Mouse (Mus musculus): ENCODE results near the gene Strbp. TPM values are rescaled to one million over a fixed set of nuclear protein-coding genes. Genes with fewer than 3 reads are reported as not detected.

The Strbp gene
- polyA plus RNA-seq, 1 experiment = 133 TPM

DNA sequence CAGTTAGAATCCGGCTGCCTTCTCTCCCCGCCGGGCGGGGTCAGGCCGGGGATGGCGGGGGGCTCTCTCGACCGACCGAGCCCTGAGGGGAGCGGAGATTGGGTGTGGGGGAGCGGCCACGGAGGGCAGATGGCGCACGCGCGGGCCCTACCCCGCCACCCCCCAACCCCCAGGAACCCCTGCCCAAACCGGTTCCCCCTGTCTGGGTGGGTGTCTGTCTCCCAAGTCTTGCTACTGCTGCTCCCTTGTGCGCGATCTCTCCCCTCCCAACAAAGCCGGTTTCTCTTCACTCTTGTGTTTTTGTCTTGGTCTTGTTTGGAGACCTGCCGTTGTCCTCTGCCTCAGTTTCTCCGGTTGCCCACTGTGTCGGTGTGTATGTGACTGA lies 251.3 kb downstream of the Strbp start:
- Histone ChIP-seq H3K27ac (ENCODE audit: insufficient read depth, low read length) (peak overlapping the region; percentile 41), H3K4me3 (ENCODE audit: low read depth, low read length) (peak overlapping the region; percentile 93), H3K27me3 (ENCODE audit: control insufficient read depth, insufficient read depth, low read length, poor library complexity, severe bottlenecking) (no peaks in the 10 kb centered on the region), H3K9me3 (replicated peaks; ENCODE audit: control insufficient read depth, insufficient read depth, low read length, poor library complexity, severe bottlenecking) (no peaks in the 10 kb centered on the region), H3K36me3 (ENCODE audit: control insufficient read depth, insufficient read depth, low read length, poor library complexity, severe bottlenecking) (0 out of 2 replicates have a peak, but pooled peaks cover 1% of the 10 kb centered on the region), H3K9ac (ENCODE audit: low read depth, poor library complexity, severe bottlenecking) (peak overlapping the region; percentile 90), H3K4me1 (ENCODE audit: control insufficient read depth, insufficient read depth, low read length) (no peaks in the 10 kb centered on the region)
- no peak for TF ChIP-seq EP300 (IDR thresholded peaks at IDR 0.05; ENCODE audit: insufficient read depth, low read depth, low read length)
- no peak for TF ChIP-seq CTCF (IDR thresholded peaks at IDR 0.05; ENCODE audit: low read depth, low read length)
- TF ChIP-seq POLR2A (IDR thresholded peaks at IDR 0.05; ENCODE audit: insufficient read depth, low read length) = no peak

DNA sequence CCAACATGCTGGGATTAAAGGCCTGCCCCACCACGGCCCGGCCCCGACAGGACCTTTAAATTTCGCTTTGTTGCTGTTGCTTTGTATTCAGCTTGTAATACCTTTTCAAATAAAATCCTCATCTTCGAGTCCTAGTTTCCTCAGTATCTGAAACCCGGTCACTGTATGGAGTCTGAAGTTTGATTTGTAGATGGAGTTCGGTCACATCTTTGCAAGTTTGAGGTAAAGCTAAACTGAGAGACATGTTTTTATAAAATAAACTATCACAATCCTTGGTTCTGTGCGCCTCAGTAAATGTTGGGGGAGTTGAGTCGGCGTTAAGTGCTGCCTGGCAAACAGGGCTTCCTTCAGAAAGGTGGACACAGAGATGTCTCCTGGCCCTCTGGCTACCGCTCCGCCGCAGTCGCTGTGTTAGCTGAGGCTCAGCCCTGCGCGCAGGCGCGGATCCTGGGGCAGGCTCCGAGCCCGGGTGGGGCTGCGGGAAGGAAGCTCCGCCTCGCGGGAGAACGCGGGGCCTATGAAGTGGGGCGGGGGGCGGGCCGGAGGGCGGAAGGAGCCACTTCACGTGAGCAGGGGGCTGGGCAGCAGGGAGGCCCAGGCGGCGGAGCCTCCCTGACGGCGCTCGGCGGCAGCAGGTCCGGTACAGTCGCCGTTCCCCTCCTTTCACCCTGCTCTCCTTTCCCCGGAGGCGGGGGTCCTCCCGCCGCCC lies 251.8 kb downstream of the Strbp start:
- Histone ChIP-seq H3K9me3 (replicated peaks; ENCODE audit: control insufficient read depth, insufficient read depth, low read length, poor library complexity, severe bottlenecking) (no peaks in the 10 kb centered on the region), H3K36me3 (ENCODE audit: control insufficient read depth, insufficient read depth, low read length, poor library complexity, severe bottlenecking) (0 out of 2 replicates have a peak, but pooled peaks cover 3% of the 10 kb centered on the region), H3K4me1 (ENCODE audit: control insufficient read depth, insufficient read depth, low read length) (no peaks in the 10 kb centered on the region), H3K27ac (ENCODE audit: insufficient read depth, low read length) (peak overlapping the region; percentile 51), H3K9ac (ENCODE audit: low read depth, poor library complexity, severe bottlenecking) (peak overlapping the region; percentile 90), H3K4me3 (ENCODE audit: low read depth, low read length) (peak overlapping the region; percentile 93), H3K27me3 (ENCODE audit: control insufficient read depth, insufficient read depth, low read length, poor library complexity, severe bottlenecking) (no peaks in the 10 kb centered on the region)
- no peak for TF ChIP-seq CTCF (IDR thresholded peaks at IDR 0.05; ENCODE audit: low read depth, low read length)
- TF ChIP-seq POLR2A (IDR thresholded peaks at IDR 0.05; ENCODE audit: insufficient read depth, low read length) = peak; percentile 90
- TF ChIP-seq EP300 (IDR thresholded peaks at IDR 0.05; ENCODE audit: insufficient read depth, low read depth, low read length) = no peak

DNA sequence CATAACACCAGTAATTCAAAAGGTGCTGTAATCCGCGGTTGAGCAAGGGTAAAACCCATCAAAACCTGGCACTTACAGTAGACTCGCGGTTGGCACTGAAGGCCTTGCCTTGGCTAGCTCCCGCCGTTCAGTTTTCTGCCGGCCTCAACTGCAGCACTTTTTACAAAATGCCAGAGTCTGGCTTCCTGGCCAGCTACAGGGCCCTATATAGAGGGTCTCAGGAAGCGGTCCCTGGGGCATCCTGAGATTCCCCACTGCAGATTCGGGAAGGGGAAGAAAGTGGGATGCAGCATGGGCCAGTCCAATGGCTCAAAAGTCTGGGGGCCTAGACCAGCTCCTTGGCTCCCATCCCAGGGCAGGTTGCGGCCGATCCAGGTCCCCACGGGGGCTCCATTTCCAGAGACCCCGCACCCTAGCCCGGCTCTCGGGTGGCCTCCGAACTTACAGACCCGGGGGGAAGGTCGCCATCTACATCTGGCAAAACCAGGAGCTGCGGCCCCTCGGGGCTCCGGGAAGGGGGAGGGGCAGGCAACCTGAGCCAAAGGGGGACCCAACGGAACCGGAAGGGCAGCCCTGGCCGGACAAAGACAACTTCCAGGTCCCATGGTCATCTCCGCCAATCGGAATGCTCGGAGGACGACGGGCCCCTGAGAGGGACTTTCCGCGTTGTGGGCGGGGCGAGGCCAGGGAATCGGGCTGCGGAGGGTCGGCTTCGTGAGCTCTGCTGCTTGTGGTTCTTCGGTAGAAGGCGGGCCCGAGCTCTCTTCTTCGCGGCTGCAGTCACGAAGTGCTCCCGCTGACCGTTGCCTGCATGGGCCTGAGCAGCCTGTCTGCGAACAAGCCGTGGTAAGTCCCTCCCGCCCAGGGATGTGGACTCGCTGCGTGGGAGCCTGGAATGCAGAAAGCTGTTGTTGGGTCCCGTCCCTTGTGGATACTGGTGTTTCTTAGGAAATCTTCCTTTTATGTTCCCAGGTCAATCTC lies 260.8 kb downstream of the Strbp start, which contains the start of the genes Zbtb26, Zbtb6 and Rabgap1:
TSS of gene Zbtb26 (minus strand) at position 525 of the 981 bp plus-strand sequence.
TSS of gene Zbtb6 (minus strand) at position 561 of the 981 bp plus-strand sequence.
TSS of gene Rabgap1 (plus strand) at position 669 of the 981 bp plus-strand sequence.
- H3K9me3 ChIP-seq (replicated peaks; ENCODE audit: control insufficient read depth, insufficient read depth, low read length, poor library complexity, severe bottlenecking) = no peaks in the 10 kb centered on the region
- H3K27me3 ChIP-seq (ENCODE audit: control insufficient read depth, insufficient read depth, low read length, poor library complexity, severe bottlenecking) = no peaks in the 10 kb centered on the region
- peak within 1 kb of the TSS; percentile 90 for H3K4me3 ChIP-seq (ENCODE audit: low read depth, low read length)
- peaks cover 2% of the 10 kb centered on the region for H3K4me1 ChIP-seq (ENCODE audit: control insufficient read depth, insufficient read depth, low read length)
- H3K36me3 ChIP-seq (ENCODE audit: control insufficient read depth, insufficient read depth, low read length, poor library complexity, severe bottlenecking) = 0 out of 2 replicates have a peak, but pooled peaks cover 3% of the 10 kb centered on the region
- H3K27ac ChIP-seq (ENCODE audit: insufficient read depth, low read length) = peak within 1 kb of the TSS; percentile 75
- TF ChIP-seq CTCF (IDR thresholded peaks at IDR 0.05; ENCODE audit: low read depth, low read length) = no peak
- 0 out of 2 replicates have a peak, but pooled peaks have one; percentile 37 for TF ChIP-seq EP300 (IDR thresholded peaks at IDR 0.05; ENCODE audit: insufficient read depth, low read depth, low read length)
- no peak for TF ChIP-seq POLR2A (IDR thresholded peaks at IDR 0.05; ENCODE audit: insufficient read depth, low read length)
- H3K9ac ChIP-seq (ENCODE audit: low read depth, poor library complexity, severe bottlenecking) = peak within 1 kb of the TSS; percentile 94

Other genes with a start within 250 kb of the Strbp start
- 5.8 and 6.5 TPM in 2 replicates for gene Gpr21, start 187.5 kb downstream of the Strbp start, polyA plus RNA-seq (2011; ENCODE audit: insufficient read depth, insufficient read length, low read depth, missing spikeins)
- 1.0 and 2.1 TPM in 2 replicates for gene Crb2, start 72.4 kb upstream of the Strbp start, polyA plus RNA-seq (2011; ENCODE audit: insufficient read depth, insufficient read length, low read depth, missing spikeins)